Mouse (Mus musculus) stomach, postnatal 0 days (tissue): ENCODE measurements at regions not wholly inside any gene's neighbourhood (a gene's known extent, or its start where the extent isn't known, plus 50 kb on each side); places are given as distances from the start of the nearest gene placed in this dataset.

Experiments
- ATAC-seq: fragments of 200-750 bp; cut with Nextera tagmentation; 2 replicates; pipeline ENCODE4 v1.8.0; 2017; ENCODE audit not compliant: low FRiP score, low TSS enrichment
- DNase-seq: peaks from one replicate; pipeline ENCODE4 v3.0.0-alpha.2; 2016; ENCODE audit warnings: low spot score
- H3K27ac ChIP-seq: fragments of 300-500 bp; sonication (generic); replicated peaks from 2 replicates; pipeline ENCODE4 v1.5.1; 2014; ENCODE audit warnings: mild to moderate bottlenecking, control low read depth
- H3K27me3 ChIP-seq: fragments of 300-500 bp; sonication (generic); 2 replicates; pipeline ENCODE4 v1.6.1; 2014; ENCODE audit warnings: low read length; ENCODE audit not compliant: control insufficient read depth, insufficient read depth
- H3K36me3 ChIP-seq: fragments of 300-500 bp; sonication (generic); 2 replicates; pipeline ENCODE4 v1.6.1; 2014; ENCODE audit warnings: low read length, mixed read lengths; ENCODE audit not compliant: control insufficient read depth, insufficient read depth
- H3K4me1 ChIP-seq: fragments of 300-500 bp; sonication (generic); replicated peaks from 2 replicates; pipeline ENCODE4 v1.6.1; 2014; ENCODE audit warnings: antibody characterized with exemption; ENCODE audit not compliant: control insufficient read depth, insufficient read depth
- H3K4me2 ChIP-seq: fragments of 300-500 bp; sonication (generic); replicated peaks from 2 replicates; pipeline ENCODE4 v1.6.1; 2014; ENCODE audit warnings: low read depth, mild to moderate bottlenecking, control low read depth, moderate library complexity
- H3K4me3 ChIP-seq: fragments of 300-500 bp; sonication (generic); 2 replicates; pipeline ENCODE4 v1.5.1; 2014; ENCODE audit warnings: low read depth, low read length, control low read depth
- H3K9ac ChIP-seq: fragments of 300-500 bp; sonication (generic); 2 replicates; pipeline ENCODE4 v1.6.1; 2014; ENCODE audit warnings: mild to moderate bottlenecking, low read length, control low read depth, mixed read lengths
- H3K9me3 ChIP-seq: fragments of 300-500 bp; sonication (generic); 2 replicates; pipeline ENCODE4 v1.6.1; 2016; ENCODE audit warnings: low read length; ENCODE audit not compliant: control insufficient read depth
- CTCF ChIP-seq: IDR thresholded peaks from 2 replicates; pipeline ENCODE4 v1.5.1; 2016; ENCODE audit warnings: antibody characterized with exemption, low read depth, mild to moderate bottlenecking, moderate library complexity
- EP300 ChIP-seq: optimal IDR thresholded peaks from 2 replicates; pipeline ENCODE3; 2016; ENCODE audit warnings: antibody characterized with exemption
- WGBS: fragments of 180-500 bp; shearing (Covaris S2); extraction: QIAGEN DNeasy Blood & Tissue Kit; methylation state at CpG from one replicate; pipeline ENCODE4 v1.1.7; 2014; 5-methylcytosine and 5-hydroxymethylcytosine counted together

DNA sequence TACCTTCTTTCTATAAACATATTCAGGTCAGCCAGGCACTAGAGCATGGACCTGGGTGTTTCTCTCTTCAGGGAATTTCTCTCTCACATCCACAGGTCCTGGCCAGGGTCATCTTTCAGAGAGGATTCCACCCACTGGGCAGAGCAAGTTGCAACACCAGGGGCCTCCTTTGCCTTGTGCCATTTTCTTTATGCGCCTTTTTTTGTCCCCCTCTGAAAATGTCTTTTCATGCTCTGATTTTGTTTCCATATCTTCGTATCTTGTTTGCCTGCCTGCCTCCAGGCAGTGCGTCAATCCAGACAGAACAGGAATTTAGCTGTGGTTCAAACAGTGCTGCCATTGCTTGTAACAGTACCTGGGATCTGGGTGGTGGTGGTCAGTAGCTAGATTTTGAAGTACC lies 125.7 kb upstream of the Pfn2 start:
- no peak for ATAC-seq
- H3K4me3 ChIP-seq, result no peak overlapping the region
- WGBS, result 60% methylated on average over 3 of the region's 3 CpGs
- H3K9ac ChIP-seq, result no peak overlapping the region
- H3K4me1 ChIP-seq, result no peaks in the 10 kb centered on the region
- H3K27me3 ChIP-seq, result no peaks in the 10 kb centered on the region
- no peak for DNase-seq
- no peaks in the 10 kb centered on the region for H3K9me3 ChIP-seq
- no peak overlapping the region for H3K4me2 ChIP-seq
- TF ChIP-seq CTCF (no peak), EP300 (no peak)
- H3K36me3 ChIP-seq, result no peaks in the 10 kb centered on the region
- H3K27ac ChIP-seq, result no peak overlapping the region

DNA sequence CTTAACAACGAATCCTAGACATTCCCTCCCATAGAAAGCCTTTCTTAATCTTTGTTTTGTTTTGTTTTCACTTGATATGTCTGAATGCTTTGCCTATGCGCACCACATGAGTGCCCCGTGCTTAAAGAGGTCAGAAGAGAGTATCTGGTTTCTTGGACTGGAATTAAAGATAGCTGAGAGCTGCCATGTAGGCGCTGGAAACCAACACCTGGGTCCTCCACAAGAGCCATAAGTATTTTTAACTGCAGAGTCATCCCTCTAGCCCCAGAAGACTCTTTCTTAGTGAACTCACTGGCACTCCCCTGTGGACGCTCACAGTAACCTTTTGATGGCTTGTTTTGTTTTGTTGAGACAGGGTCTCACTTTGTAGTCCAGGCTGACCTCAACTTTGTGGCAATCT lies 127.5 kb upstream of the Pfn2 start:
- H3K4me1 ChIP-seq, result no peaks in the 10 kb centered on the region
- no peaks in the 10 kb centered on the region for H3K27me3 ChIP-seq
- no peak for TF ChIP-seq EP300
- TF ChIP-seq CTCF, result no peak
- no peak overlapping the region for H3K4me3 ChIP-seq
- H3K4me2 ChIP-seq, result no peak overlapping the region
- ATAC-seq (no peak), DNase-seq (no peak)
- H3K27ac ChIP-seq, result no peak overlapping the region
- H3K9me3 ChIP-seq, result no peaks in the 10 kb centered on the region
- no peak overlapping the region for H3K9ac ChIP-seq
- WGBS, result 55% methylated on average over 5 of the region's 5 CpGs
- no peaks in the 10 kb centered on the region for H3K36me3 ChIP-seq

DNA sequence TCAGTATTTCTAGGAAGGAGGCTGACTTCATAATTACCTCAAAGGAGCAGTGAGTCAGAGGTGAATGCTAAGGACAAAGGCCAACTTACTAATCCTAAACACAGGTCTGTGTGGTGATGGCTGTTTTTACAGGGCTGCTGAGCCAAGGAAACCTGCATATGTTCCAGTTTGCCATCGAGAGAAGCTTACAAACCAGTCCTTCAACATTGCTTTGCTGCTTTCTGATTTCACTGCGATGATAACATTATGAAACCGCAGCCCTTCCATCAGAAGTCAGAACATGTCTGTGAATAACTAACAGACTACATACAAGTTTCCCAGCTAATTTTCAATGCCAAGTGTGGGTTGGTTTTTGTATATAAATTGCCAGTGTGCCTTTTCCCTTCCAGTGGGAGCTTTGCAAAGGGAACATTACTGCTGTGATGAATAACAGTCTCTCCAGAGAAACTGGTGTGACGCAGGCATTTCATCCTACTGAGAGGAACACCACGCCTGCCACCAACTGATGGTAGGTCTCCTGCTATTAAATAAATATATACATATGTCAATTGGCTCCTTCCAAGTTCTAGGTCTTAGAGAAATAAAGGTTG lies 128.9 kb upstream of the Pfn2 start:
- TF ChIP-seq CTCF, result no peak
- peak; percentile 87 for TF ChIP-seq EP300
- no peak overlapping the region for H3K9ac ChIP-seq

DNA sequence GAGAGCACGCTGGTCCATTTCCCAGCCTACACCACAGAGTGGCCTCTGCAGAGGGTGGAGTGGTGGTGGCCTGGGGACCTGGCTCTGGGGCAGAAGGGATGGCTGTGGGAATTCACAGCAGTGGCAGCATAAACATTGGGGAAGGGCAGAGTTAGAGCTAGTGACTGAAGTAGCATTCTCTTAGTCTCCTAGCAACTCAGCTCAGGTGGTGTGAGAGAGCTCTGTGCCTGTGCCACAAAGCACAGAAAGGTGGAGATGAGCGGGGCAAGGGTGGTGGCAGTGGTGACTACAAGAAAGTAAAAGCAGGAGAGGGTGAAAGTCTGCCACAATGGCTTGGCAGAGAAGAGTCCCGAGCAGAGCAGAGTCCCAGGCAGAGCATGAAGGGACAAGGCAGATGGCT lies 140.3 kb upstream of the Pfn2 start:
- no peaks in the 10 kb centered on the region for H3K36me3 ChIP-seq
- H3K9ac ChIP-seq, result no peak overlapping the region
- no peak for DNase-seq
- H3K4me1 ChIP-seq, result no peaks in the 10 kb centered on the region
- H3K27ac ChIP-seq, result no peak overlapping the region
- no peak overlapping the region for H3K4me2 ChIP-seq
- H3K27me3 ChIP-seq, result no peaks in the 10 kb centered on the region
- no peak overlapping the region for H3K4me3 ChIP-seq
- 75% methylated on average over 3 of the region's 3 CpGs for WGBS
- no peak for ATAC-seq
- no peak for TF ChIP-seq CTCF
- H3K9me3 ChIP-seq, result no peaks in the 10 kb centered on the region

More for the DNA sequence above, 128.9 kb upstream of the Pfn2 start:
- no peaks in the 10 kb centered on the region for H3K36me3 ChIP-seq
- ATAC-seq (peak; percentile 76), DNase-seq (no peak)
- no peak overlapping the region for H3K4me2 ChIP-seq
- H3K27me3 ChIP-seq, result no peaks in the 10 kb centered on the region
- H3K4me1 ChIP-seq, result no peaks in the 10 kb centered on the region
- 53% methylated on average over 5 of the region's 5 CpGs for WGBS
- H3K27ac ChIP-seq, result peak overlapping the region; percentile 18; the same call in 1 of the 2 replicates
- no peaks in the 10 kb centered on the region for H3K9me3 ChIP-seq
- H3K4me3 ChIP-seq, result no peak overlapping the region

DNA sequence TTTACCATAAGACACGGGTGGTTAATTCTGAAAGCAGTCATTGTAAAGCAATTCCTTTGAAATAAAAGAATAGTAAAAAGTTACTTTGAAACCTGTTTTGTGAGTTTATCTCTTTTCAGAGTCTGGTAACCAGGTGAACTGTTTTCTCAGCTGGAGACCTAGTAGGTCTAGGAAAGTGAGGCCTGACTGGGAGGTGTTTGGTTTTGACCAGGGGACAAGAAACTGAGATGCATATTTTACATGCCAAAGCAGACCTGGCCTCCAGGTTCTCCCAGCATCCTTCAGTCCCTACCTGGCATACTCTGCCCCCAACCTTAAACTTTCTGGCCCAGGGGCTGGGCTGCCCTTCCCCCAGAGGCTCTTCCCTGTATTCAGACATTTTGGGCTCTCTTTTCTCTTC lies 142.9 kb upstream of the Pfn2 start:
- DNase-seq (no peak), ATAC-seq (no peak)
- no peak for TF ChIP-seq EP300
- TF ChIP-seq CTCF, result no peak
- Histone ChIP-seq H3K9ac (no peak overlapping the region), H3K27me3 (no peaks in the 10 kb centered on the region), H3K36me3 (no peaks in the 10 kb centered on the region), H3K4me2 (no peak overlapping the region), H3K9me3 (no peaks in the 10 kb centered on the region), H3K4me1 (no peaks in the 10 kb centered on the region), H3K27ac (no peak overlapping the region), H3K4me3 (no peak overlapping the region)
- WGBS, result 37% methylated on average over 1 of the region's 1 CpGs

DNA sequence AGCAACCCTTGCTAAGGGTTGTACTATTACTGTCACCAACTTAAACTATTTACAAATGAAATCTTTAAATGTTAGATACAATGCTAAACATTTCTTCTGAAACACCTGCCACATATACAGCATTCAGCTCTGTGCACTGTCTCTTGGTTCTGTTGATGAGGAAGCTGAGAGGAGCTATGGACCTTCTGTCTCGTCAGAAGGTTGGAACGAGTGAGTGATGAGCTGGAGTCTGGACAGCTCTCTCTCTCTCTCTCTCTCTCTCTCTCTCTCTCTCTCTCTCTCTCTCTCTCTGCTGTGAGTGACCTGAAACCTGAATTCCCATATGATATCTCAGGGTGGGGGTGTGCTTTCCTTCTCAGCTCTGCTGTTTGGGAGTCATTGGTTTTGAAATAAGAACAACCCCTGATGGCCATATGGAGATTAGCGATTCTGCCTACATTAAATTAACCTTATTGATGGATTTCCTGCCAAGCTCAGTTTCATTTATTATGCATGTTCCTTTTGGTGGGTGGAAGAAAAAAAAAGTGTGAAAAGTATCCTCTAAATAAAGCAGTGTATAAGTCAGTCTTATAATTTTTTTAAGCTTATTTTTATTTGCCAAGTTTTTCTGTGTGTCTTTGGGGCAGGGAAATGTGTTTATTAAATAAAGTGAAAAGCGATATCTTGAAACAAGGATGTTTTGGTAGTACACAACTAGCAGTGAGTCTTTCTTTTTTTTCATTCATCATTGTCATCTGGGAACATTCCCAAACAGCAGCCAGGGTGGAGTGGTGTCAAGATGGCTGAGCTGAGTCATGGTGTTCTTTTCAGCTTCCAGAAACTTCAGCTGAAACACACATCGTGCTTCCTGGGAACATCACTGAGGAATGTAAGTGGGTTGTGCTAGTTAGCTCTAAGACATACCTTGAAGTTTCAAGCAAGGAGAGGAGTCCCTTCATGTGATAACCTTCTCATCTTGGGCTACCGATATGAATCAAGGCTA lies 150.5 kb upstream of the Pfn2 start:
- Histone ChIP-seq H3K4me3 (no peak overlapping the region), H3K27me3 (no peaks in the 10 kb centered on the region), H3K4me2 (no peak overlapping the region), H3K9me3 (no peaks in the 10 kb centered on the region), H3K27ac (no peak overlapping the region), H3K36me3 (no peaks in the 10 kb centered on the region), H3K4me1 (no peaks in the 10 kb centered on the region; the same call in 1 of the 2 replicates), H3K9ac (no peak overlapping the region)
- TF ChIP-seq CTCF, result no peak
- no peak for TF ChIP-seq EP300
- no peak for DNase-seq
- no peak for ATAC-seq
- 65% methylated on average over 6 of the region's 6 CpGs for WGBS
